ENCODE assay signal across 26 mouse cellular contexts in genomic region chr5:52473988-52474387, GRCm38 (mm10).
"Had no signal": no experiment of that assay in that cellular context is flagged by ENCODE, and none has a peak within 500 bp of the region (broad histone marks: within the 10 kb centered on the region; RNA-seq: fewer than 3 reads in every experiment).

No protein-coding gene starts in this region.

- DNase-seq: gastrocnemius, adult 2 months; gastrocnemius, postnatal 10 days; gastrocnemius, postnatal 25 days; heart, adult 18-20 months; heart, postnatal 10 days; heart, postnatal 4 days; kidney, adult 18-20 months; kidney, adult 8-10 months; kidney, postnatal 10 days; kidney, postnatal 25 days; kidney, postnatal 4 days; liver; liver, embryonic 13.5 days; liver, postnatal 0 days had no signal

- H3K4me3 ChIP-seq: gastrocnemius, adult 2 months; heart, embryonic 10.5 days; heart, embryonic 12.5 days; hindbrain, embryonic 10.5 days; hindbrain, embryonic 12.5 days; intestine, embryonic 15.5 days; layer of hippocampus, adult 2 months; limb, embryonic 10.5 days; limb, embryonic 12.5 days; liver, embryonic 13.5 days; liver, embryonic 15.5 days had no signal

- H3K27ac ChIP-seq: gastrocnemius, adult 2 months; heart, embryonic 10.5 days; hindbrain, embryonic 10.5 days; hindbrain, embryonic 12.5 days; hindbrain, embryonic 14.5 days; intestine, embryonic 15.5 days; layer of hippocampus, adult 2 months; limb, embryonic 10.5 days; limb, embryonic 12.5 days; liver, embryonic 13.5 days; liver, embryonic 15.5 days had no signal

- ATAC-seq: inflammation-experienced regulatory T-cells, adult 6 months; intestine, embryonic 15.5 days; intestine, postnatal 0 days; liver, postnatal 0 days had no signal
